Mouse (Mus musculus): ENCODE measurements at regions not wholly inside any gene's neighbourhood (a gene's known extent, or its start where the extent isn't known, plus 50 kb on each side); places are given as distances from the start of the nearest gene placed in this dataset.

- no peak for DNase-seq (ENCODE audit: extremely low read depth)
- Histone ChIP-seq H3K4me1 (ENCODE audit: control insufficient read depth in 1 of 2, insufficient read depth in 2 of 2) (no peaks in the 10 kb centered on the region), H3K4me2 (ENCODE audit: insufficient read depth, low read depth, poor library complexity, severe bottlenecking) (no peak overlapping the region), H3K27ac (ENCODE audit: insufficient read depth, low read depth) (no peak overlapping the region), H3K79me2 (replicated peaks; ENCODE audit: control insufficient read depth, extremely low read depth, insufficient read depth, poor library complexity, severe bottlenecking) (no peaks in the 10 kb centered on the region), H3K36me3 (replicated peaks in 1 of 2; ENCODE audit: control insufficient read depth in 1 of 2, insufficient read depth in 1 of 2, low read length in 1 of 2) (no peaks in the 10 kb centered on the region), H3K4me3 (replicated peaks in 1 of 3; ENCODE audit: low read depth in 2 of 3, low read length in 2 of 3, poor library complexity in 1 of 3) (no peak overlapping the region), H3K9ac (ENCODE audit: insufficient read depth, low read depth) (no peak overlapping the region), H3K27me3 (replicated peaks) (no peaks in the 10 kb centered on the region), H3K9me3 (replicated peaks; ENCODE audit: low read length) (no peaks in the 10 kb centered on the region)
- no peak for TF ChIP-seq GABPA (IDR thresholded peaks at IDR 0.05; ENCODE audit: insufficient replicate concordance, low read depth, low read length)
- TF ChIP-seq MAX (IDR thresholded peaks at IDR 0.05; ENCODE audit: low read length), result no peak
- no peak for TF ChIP-seq BHLHE40 (IDR thresholded peaks at IDR 0.05; ENCODE audit: low read depth, low read length)
- TF ChIP-seq SIN3A (IDR thresholded peaks at IDR 0.05; ENCODE audit: low read length), result no peak
- TF ChIP-seq MEF2A (IDR thresholded peaks at IDR 0.05; ENCODE audit: borderline replicate concordance, low read depth, low read length), result no peak
- no peak for TF ChIP-seq RAD21 (IDR thresholded peaks at IDR 0.05; ENCODE audit: low read depth, low read length)
- no peak for TF ChIP-seq JUND (conservative IDR thresholded peaks at IDR 0.05; ENCODE audit: low read depth, low read length)
- no peak for TF ChIP-seq ELF1 (IDR thresholded peaks at IDR 0.05; ENCODE audit: low read depth, low read length)
- no peak for TF ChIP-seq RCOR1 (conservative IDR thresholded peaks at IDR 0.05; ENCODE audit: low read depth, low read length)
- TF ChIP-seq ZKSCAN1 (IDR thresholded peaks at IDR 0.05; ENCODE audit: borderline replicate concordance, low read depth, low read length), result no peak
- TF ChIP-seq USF2 (conservative IDR thresholded peaks at IDR 0.05; ENCODE audit: low read depth, low read length), result no peak
- no peak for TF ChIP-seq POLR2A (IDR thresholded peaks at IDR 0.05; ENCODE audit: low read depth, low read length)
- no peak for TF ChIP-seq NRF1 (IDR thresholded peaks at IDR 0.05; ENCODE audit: low read depth, low read length)
- TF ChIP-seq CHD1 (IDR thresholded peaks at IDR 0.05; ENCODE audit: low read depth, low read length), result no peak
- TF ChIP-seq NELFE (IDR thresholded peaks at IDR 0.05; ENCODE audit: low read depth, low read length), result no peak
- TF ChIP-seq MXI1 (IDR thresholded peaks at IDR 0.05; ENCODE audit: low read depth, low read length), result no peak
- TF ChIP-seq KAT2A (IDR thresholded peaks at IDR 0.05; ENCODE audit: insufficient replicate concordance, low read length), result no peak
- TF ChIP-seq TBP (conservative IDR thresholded peaks at IDR 0.05; ENCODE audit: low read depth, low read length), result no peak
- no peak for TF ChIP-seq JUN (IDR thresholded peaks at IDR 0.05; ENCODE audit: insufficient read depth, low read depth, low read length)
- no peak for TF ChIP-seq ZMIZ1 (IDR thresholded peaks at IDR 0.05; ENCODE audit: low read depth, low read length)
- in situ Hi-C loops (cut with MboI; ENCODE audit: low pct_ligation_motif_present, low pct_unique_long_range_greater_than_20kb, low sequenced_read_pairs), result no loop called here
- dilution Hi-C loops (cut with MboI; ENCODE audit: extremely low pct_ligation_motif_present, extremely low pct_unique_long_range_greater_than_20kb, low sequenced_read_pairs), result no loop called here
These were observed 483.0 kb upstream of the Pappa start for GRCm38 (mm10) chr4:64640976-64641375.

GRCm38 (mm10) chr4:64645141-64645540, 478.8 kb upstream of the Pappa start:
- no peak for DNase-seq (ENCODE audit: extremely low read depth)
- in situ Hi-C loops (cut with MboI; ENCODE audit: low pct_ligation_motif_present, low pct_unique_long_range_greater_than_20kb, low sequenced_read_pairs), result no loop called here
- dilution Hi-C loops (cut with MboI; ENCODE audit: extremely low pct_ligation_motif_present, extremely low pct_unique_long_range_greater_than_20kb, low sequenced_read_pairs), result no loop called here

More at GRCm38 (mm10) chr4:64645141-64645540, 478.8 kb upstream of the Pappa start:
- H3K4me3 ChIP-seq (replicated peaks in 1 of 3; ENCODE audit: low read depth in 2 of 3, low read length in 2 of 3, poor library complexity in 1 of 3), result no peak overlapping the region
- no peaks in the 10 kb centered on the region for H3K9me3 ChIP-seq (replicated peaks; ENCODE audit: low read length)
- no peaks in the 10 kb centered on the region for H3K36me3 ChIP-seq (replicated peaks in 1 of 2; ENCODE audit: control insufficient read depth in 1 of 2, insufficient read depth in 1 of 2, low read length in 1 of 2)
- no peaks in the 10 kb centered on the region for H3K79me2 ChIP-seq (replicated peaks; ENCODE audit: control insufficient read depth, extremely low read depth, insufficient read depth, poor library complexity, severe bottlenecking)
- H3K4me2 ChIP-seq (ENCODE audit: insufficient read depth, low read depth, poor library complexity, severe bottlenecking), result no peak overlapping the region
- H3K9ac ChIP-seq (ENCODE audit: insufficient read depth, low read depth), result no peak overlapping the region
- no peaks in the 10 kb centered on the region for H3K27me3 ChIP-seq (replicated peaks)
- H3K4me1 ChIP-seq (ENCODE audit: control insufficient read depth in 1 of 2, insufficient read depth in 2 of 2), result no peaks in the 10 kb centered on the region
- no peak overlapping the region for H3K27ac ChIP-seq (ENCODE audit: insufficient read depth, low read depth)
- TF ChIP-seq ZKSCAN1 (IDR thresholded peaks at IDR 0.05; ENCODE audit: borderline replicate concordance, low read depth, low read length) (no peak), ETS1 (conservative IDR thresholded peaks at IDR 0.05; ENCODE audit: low read depth, low read length) (no peak), USF2 (conservative IDR thresholded peaks at IDR 0.05; ENCODE audit: low read depth, low read length) (no peak), TCF12 (IDR thresholded peaks at IDR 0.05; ENCODE audit: low read depth, low read length) (no peak), KAT2A (IDR thresholded peaks at IDR 0.05; ENCODE audit: insufficient replicate concordance, low read length) (no peak), E2F4 (IDR thresholded peaks at IDR 0.05; ENCODE audit: insufficient replicate concordance, low read depth, low read length) (no peak), POLR2A (IDR thresholded peaks at IDR 0.05; ENCODE audit: low read depth, low read length) (no peak), CTCF (conservative IDR thresholded peaks at IDR 0.05 in 1 of 2, IDR thresholded peaks at IDR 0.05 in 1 of 2; ENCODE audit: low read depth in 2 of 2, low read length in 2 of 2) (no peak), GABPA (IDR thresholded peaks at IDR 0.05; ENCODE audit: insufficient replicate concordance, low read depth, low read length) (no peak), RAD21 (IDR thresholded peaks at IDR 0.05; ENCODE audit: low read depth, low read length) (no peak), TBP (conservative IDR thresholded peaks at IDR 0.05; ENCODE audit: low read depth, low read length) (no peak), EP300 (IDR thresholded peaks at IDR 0.05; ENCODE audit: low read length) (no peak), MEF2A (IDR thresholded peaks at IDR 0.05; ENCODE audit: borderline replicate concordance, low read depth, low read length) (no peak), RCOR1 (conservative IDR thresholded peaks at IDR 0.05; ENCODE audit: low read depth, low read length) (no peak), IRF4 (IDR thresholded peaks at IDR 0.05; ENCODE audit: low read depth, low read length) (no peak)
